Mouse (Mus musculus): ENCODE measurements at regions not wholly inside any gene's neighbourhood (a gene's known extent, or its start where the extent isn't known, plus 50 kb on each side); places are given as distances from the start of the nearest gene placed in this dataset.

DNA sequence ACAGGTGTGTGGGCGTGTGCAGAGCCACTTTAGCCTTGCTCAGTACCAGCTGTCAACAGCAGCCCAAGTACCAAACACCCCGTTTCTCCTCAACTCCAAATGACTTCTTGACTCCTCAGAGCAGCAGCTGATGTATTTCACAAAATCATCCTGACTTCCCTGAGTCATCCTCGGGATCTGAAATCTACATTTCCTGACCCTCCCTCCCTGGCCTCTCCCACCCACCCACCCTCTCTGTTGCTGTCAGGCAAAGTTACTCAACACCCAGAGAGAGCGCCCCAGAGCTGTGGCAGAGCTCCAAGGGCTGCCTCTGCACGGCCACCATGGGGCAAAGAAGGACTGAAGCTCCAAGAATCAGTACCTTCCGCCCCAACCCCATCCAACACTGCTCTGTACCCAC is 83.5 kb upstream of the Cyp1b1 start:
- Histone ChIP-seq H3K4me2 (ENCODE audit: low read length) (no peak overlapping the region), H3K36me3 (ENCODE audit: control insufficient read depth, insufficient read depth) (no peaks in the 10 kb centered on the region), H3K27me3 (replicated peaks; ENCODE audit: control insufficient read depth, insufficient read depth, low read length) (no peaks in the 10 kb centered on the region), H3K9me3 (ENCODE audit: control insufficient read depth, low read length) (no peaks in the 10 kb centered on the region), H3K27ac (ENCODE audit: low read length) (no peak overlapping the region), H3K4me3 (replicated peaks; ENCODE audit: low read length) (no peak overlapping the region), H3K4me1 (replicated peaks; ENCODE audit: control insufficient read depth, insufficient read depth, low read length) (no peaks in the 10 kb centered on the region), H3K9ac (replicated peaks; ENCODE audit: low read depth, low read length) (no peak overlapping the region)
- WGBS = 85% methylated on average over 6 of the region's 6 CpGs
- ATAC-seq = no peak

DNA sequence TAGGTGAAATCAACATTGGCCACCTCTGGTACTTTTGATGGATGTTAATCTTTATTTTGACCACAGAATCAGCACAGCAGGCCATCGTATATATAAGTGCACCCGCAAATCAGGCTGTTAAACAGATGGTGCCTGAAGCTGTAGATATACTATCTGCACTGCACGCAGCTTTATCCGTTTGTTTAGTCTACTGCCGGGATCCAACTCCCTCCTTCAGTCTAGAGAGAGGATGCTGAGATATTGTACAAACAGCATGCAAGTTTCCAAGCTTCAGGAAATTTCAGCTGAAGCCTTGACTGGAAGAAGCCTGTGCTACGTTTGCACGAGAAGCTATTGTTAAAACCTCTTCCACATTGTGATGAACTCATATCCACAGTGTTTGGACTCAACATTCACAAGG is 75.3 kb upstream of the Cyp1b1 start:
- no peaks in the 10 kb centered on the region for H3K9me3 ChIP-seq (ENCODE audit: control insufficient read depth, low read length)
- no peak overlapping the region for H3K4me3 ChIP-seq (replicated peaks; ENCODE audit: low read length)
- no peak overlapping the region for H3K27ac ChIP-seq (ENCODE audit: low read length)
- H3K4me2 ChIP-seq (ENCODE audit: low read length) = no peak overlapping the region
- no peaks in the 10 kb centered on the region for H3K27me3 ChIP-seq (replicated peaks; ENCODE audit: control insufficient read depth, insufficient read depth, low read length)
- ATAC-seq = no peak
- 71% methylated on average over 7 of the region's 7 CpGs for WGBS
- no peaks in the 10 kb centered on the region for H3K36me3 ChIP-seq (ENCODE audit: control insufficient read depth, insufficient read depth)
- H3K4me1 ChIP-seq (replicated peaks; ENCODE audit: control insufficient read depth, insufficient read depth, low read length) = no peaks in the 10 kb centered on the region
- H3K9ac ChIP-seq (replicated peaks; ENCODE audit: low read depth, low read length) = no peak overlapping the region

DNA sequence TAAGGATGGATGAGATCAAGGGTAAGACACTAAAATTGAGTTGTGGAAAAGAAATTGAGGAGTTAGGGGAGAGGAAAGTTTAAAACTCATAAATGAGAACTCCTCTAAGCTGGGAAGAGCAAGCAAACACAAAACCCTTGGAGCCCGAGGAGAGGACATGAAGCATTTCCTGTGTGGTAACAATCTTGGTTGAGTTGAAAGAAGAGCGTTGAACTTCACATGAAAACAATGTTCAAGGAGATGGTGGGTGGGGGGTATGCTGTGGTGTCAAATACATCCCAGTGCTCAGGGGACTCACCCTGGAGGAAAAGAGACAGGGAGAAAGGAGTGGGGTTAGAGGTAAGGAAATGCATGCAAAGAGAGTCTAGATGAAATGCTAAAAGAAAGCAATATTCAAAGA is 72.3 kb upstream of the Cyp1b1 start:
- no peak overlapping the region for H3K9ac ChIP-seq (replicated peaks; ENCODE audit: low read depth, low read length)
- WGBS = 94% methylated on average over 2 of the region's 2 CpGs
- H3K4me2 ChIP-seq (ENCODE audit: low read length) = no peak overlapping the region
- no peaks in the 10 kb centered on the region for H3K36me3 ChIP-seq (ENCODE audit: control insufficient read depth, insufficient read depth)
- H3K27me3 ChIP-seq (replicated peaks; ENCODE audit: control insufficient read depth, insufficient read depth, low read length) = no peaks in the 10 kb centered on the region
- H3K4me3 ChIP-seq (replicated peaks; ENCODE audit: low read length) = no peak overlapping the region
- ATAC-seq = no peak
- H3K27ac ChIP-seq (ENCODE audit: low read length) = no peak overlapping the region
- H3K4me1 ChIP-seq (replicated peaks; ENCODE audit: control insufficient read depth, insufficient read depth, low read length) = no peaks in the 10 kb centered on the region
- H3K9me3 ChIP-seq (ENCODE audit: control insufficient read depth, low read length) = no peaks in the 10 kb centered on the region

DNA sequence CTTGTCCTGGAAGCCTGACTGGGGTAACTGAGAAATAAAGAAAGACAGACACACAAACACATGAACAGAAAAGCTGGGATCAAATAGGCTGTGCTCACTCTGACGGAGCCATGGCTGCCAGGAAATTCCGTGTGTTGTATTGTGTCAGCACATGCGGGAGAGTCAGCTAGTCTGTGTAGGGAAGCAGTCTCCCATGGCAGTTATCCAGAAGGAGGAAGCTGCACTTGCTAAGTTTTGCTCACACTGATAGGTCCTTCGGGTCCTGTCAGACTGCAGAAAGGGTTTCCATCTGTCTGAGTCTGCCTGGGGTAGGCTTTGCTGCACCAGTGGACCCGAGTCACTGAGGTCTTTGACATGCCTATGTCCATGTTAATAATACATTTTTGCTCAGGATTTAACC is 71.8 kb upstream of the Cyp1b1 start:
- no peaks in the 10 kb centered on the region for H3K4me1 ChIP-seq (replicated peaks; ENCODE audit: control insufficient read depth, insufficient read depth, low read length)
- WGBS = 80% methylated on average over 5 of the region's 5 CpGs
- no peaks in the 10 kb centered on the region for H3K9me3 ChIP-seq (ENCODE audit: control insufficient read depth, low read length)
- no peak overlapping the region for H3K4me3 ChIP-seq (replicated peaks; ENCODE audit: low read length)
- no peak for ATAC-seq
- no peak overlapping the region for H3K27ac ChIP-seq (ENCODE audit: low read length)
- no peaks in the 10 kb centered on the region for H3K27me3 ChIP-seq (replicated peaks; ENCODE audit: control insufficient read depth, insufficient read depth, low read length)
- H3K36me3 ChIP-seq (ENCODE audit: control insufficient read depth, insufficient read depth) = no peaks in the 10 kb centered on the region
- H3K4me2 ChIP-seq (ENCODE audit: low read length) = no peak overlapping the region
- no peak overlapping the region for H3K9ac ChIP-seq (replicated peaks; ENCODE audit: low read depth, low read length)

DNA sequence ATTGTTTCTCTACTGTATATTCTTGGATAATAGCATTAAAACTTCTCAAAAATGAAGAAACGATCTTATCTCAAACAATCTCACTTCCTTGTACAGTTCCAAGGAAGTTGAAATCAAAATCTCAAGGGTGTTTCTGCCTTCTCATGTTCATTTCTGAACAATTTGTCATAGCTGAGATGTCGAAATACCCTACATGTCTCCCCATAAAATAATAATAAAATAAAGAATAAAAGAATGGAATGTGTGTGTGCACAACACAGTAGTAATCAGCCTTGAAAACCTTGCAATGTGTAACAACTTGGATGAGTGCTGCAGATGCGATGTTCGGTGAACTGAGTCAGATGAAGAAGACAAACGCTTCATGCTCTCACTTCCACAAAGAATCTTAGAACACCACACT is 71.4 kb upstream of the Cyp1b1 start:
- no peak for ATAC-seq
- 95% methylated on average over 5 of the region's 5 CpGs for WGBS

DNA sequence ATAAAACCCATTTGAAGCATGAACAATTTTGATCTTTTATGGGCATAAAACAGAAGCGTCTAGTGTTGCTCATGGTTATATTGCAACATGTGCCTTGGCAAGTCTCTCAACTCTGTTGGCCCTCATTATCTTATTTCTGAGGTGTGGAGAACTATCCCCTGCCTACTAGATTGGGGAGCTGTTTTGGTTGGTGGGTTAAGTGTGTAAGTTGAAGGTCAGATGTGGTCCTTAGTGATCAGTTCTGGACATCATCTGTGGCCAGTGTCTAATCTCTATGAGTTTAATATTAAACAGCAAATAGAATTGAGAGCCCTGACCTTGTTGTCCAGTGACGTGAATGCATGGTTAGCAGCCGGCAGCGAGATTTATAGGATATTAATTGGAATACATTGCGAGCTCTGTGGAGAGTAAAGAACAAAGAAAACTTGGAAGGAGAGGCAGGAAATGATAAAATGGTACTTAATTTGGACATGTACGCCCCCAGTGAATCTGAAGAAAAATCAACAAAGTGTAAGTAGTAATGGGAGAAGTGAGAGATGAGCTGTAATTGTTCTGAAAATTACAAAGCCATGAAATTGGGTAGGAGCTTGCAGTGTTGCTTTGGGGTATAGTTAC is 69.5 kb upstream of the Cyp1b1 start:
- Histone ChIP-seq H3K36me3 (ENCODE audit: control insufficient read depth, insufficient read depth) (no peaks in the 10 kb centered on the region), H3K27me3 (replicated peaks; ENCODE audit: control insufficient read depth, insufficient read depth, low read length) (no peaks in the 10 kb centered on the region), H3K4me1 (replicated peaks; ENCODE audit: control insufficient read depth, insufficient read depth, low read length) (no peaks in the 10 kb centered on the region), H3K4me3 (replicated peaks; ENCODE audit: low read length) (no peak overlapping the region), H3K27ac (ENCODE audit: low read length) (no peak overlapping the region), H3K9me3 (ENCODE audit: control insufficient read depth, low read length) (no peaks in the 10 kb centered on the region; the same call in 1 of the 2 replicates), H3K4me2 (ENCODE audit: low read length) (no peak overlapping the region), H3K9ac (replicated peaks; ENCODE audit: low read depth, low read length) (no peak overlapping the region)
- 93% methylated on average over 6 of the region's 6 CpGs for WGBS
- ATAC-seq = no peak

More for the DNA sequence above, 71.4 kb upstream of the Cyp1b1 start:
- Histone ChIP-seq H3K27me3 (replicated peaks; ENCODE audit: control insufficient read depth, insufficient read depth, low read length) (no peaks in the 10 kb centered on the region), H3K4me3 (replicated peaks; ENCODE audit: low read length) (no peak overlapping the region), H3K27ac (ENCODE audit: low read length) (no peak overlapping the region), H3K9me3 (ENCODE audit: control insufficient read depth, low read length) (no peaks in the 10 kb centered on the region), H3K36me3 (ENCODE audit: control insufficient read depth, insufficient read depth) (no peaks in the 10 kb centered on the region), H3K9ac (replicated peaks; ENCODE audit: low read depth, low read length) (no peak overlapping the region), H3K4me2 (ENCODE audit: low read length) (no peak overlapping the region), H3K4me1 (replicated peaks; ENCODE audit: control insufficient read depth, insufficient read depth, low read length) (no peaks in the 10 kb centered on the region)

DNA sequence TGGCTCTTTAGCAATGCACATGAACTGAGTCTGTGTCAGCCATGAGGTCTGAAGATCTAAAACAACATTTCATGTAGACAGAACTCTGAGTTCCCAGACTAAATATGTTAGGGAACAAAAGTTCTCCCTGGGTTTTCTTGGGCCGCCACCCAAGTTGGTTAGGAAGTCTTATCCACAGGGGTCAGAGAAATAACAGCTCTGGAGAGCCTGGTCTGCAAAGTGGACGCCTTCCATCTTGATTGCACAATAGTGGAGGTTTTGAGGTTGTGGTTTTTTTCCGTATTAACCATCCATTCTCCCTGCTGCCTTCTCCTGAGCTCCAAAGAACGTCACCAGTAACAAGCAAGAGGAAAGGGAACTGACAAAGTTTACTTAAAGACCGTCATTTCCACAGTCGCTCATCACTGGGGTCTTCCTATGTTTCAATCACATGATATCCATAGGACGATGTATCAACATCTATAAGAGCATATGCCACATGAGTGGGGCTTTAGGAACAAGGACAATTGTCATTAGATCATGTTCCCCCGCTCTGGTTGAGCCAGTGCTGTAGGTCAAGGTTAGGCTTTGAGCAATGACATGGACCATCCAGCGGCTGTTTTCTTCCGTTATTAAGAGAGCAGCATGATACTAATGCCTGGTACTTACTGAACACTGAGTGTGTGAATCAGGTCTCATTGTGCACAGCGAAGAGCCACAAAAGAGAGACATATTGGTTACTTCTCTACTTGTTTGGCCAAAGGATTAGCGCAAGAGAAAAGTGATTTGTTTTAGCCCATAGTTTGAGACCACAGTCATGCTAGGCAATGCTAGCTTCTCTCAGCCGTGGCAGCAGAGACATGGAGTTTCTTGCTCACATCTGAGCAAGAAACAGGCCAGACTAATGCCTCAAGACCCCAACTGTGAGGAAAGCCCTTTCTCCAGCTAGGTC is 67.1 kb upstream of the Cyp1b1 start:
- no peaks in the 10 kb centered on the region for H3K4me1 ChIP-seq (replicated peaks; ENCODE audit: control insufficient read depth, insufficient read depth, low read length)
- no peak overlapping the region for H3K27ac ChIP-seq (ENCODE audit: low read length)
- no peaks in the 10 kb centered on the region for H3K27me3 ChIP-seq (replicated peaks; ENCODE audit: control insufficient read depth, insufficient read depth, low read length)
- WGBS = 92% methylated on average over 13 of the region's 13 CpGs
- no peaks in the 10 kb centered on the region for H3K36me3 ChIP-seq (ENCODE audit: control insufficient read depth, insufficient read depth)
- no peak overlapping the region for H3K9ac ChIP-seq (replicated peaks; ENCODE audit: low read depth, low read length)
- H3K4me2 ChIP-seq (ENCODE audit: low read length) = no peak overlapping the region
- H3K9me3 ChIP-seq (ENCODE audit: control insufficient read depth, low read length) = no peaks in the 10 kb centered on the region; the same call in 1 of the 2 replicates
- no peak for ATAC-seq
- no peak overlapping the region for H3K4me3 ChIP-seq (replicated peaks; ENCODE audit: low read length)

DNA sequence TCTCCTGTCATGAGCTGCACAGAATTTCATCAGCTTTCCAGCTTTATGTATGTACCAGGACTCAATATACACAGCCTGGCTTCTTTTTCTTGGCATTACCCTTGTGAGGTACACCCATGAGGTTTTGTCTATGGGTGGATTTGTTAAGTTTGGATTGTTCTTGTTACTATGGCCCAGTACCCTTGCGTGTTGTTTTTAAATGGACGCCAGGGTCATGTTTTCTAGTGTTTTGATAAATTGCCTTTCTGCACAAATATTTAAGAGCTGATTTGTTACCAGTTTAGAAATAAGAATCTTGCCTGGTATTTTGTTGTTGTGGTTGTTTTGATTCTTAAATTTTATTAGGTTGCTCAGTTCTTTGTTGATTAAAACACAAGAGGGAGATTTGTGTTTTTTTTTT is 66.4 kb upstream of the Cyp1b1 start:
- Histone ChIP-seq H3K4me2 (ENCODE audit: low read length) (no peak overlapping the region), H3K27me3 (replicated peaks; ENCODE audit: control insufficient read depth, insufficient read depth, low read length) (no peaks in the 10 kb centered on the region), H3K9me3 (ENCODE audit: control insufficient read depth, low read length) (no peaks in the 10 kb centered on the region; the same call in 1 of the 2 replicates), H3K4me3 (replicated peaks; ENCODE audit: low read length) (no peak overlapping the region), H3K27ac (ENCODE audit: low read length) (no peak overlapping the region), H3K36me3 (ENCODE audit: control insufficient read depth, insufficient read depth) (no peaks in the 10 kb centered on the region), H3K9ac (replicated peaks; ENCODE audit: low read depth, low read length) (no peak overlapping the region), H3K4me1 (replicated peaks; ENCODE audit: control insufficient read depth, insufficient read depth, low read length) (no peaks in the 10 kb centered on the region)
- no peak for ATAC-seq
- WGBS = 94% methylated on average over 2 of the region's 2 CpGs

DNA sequence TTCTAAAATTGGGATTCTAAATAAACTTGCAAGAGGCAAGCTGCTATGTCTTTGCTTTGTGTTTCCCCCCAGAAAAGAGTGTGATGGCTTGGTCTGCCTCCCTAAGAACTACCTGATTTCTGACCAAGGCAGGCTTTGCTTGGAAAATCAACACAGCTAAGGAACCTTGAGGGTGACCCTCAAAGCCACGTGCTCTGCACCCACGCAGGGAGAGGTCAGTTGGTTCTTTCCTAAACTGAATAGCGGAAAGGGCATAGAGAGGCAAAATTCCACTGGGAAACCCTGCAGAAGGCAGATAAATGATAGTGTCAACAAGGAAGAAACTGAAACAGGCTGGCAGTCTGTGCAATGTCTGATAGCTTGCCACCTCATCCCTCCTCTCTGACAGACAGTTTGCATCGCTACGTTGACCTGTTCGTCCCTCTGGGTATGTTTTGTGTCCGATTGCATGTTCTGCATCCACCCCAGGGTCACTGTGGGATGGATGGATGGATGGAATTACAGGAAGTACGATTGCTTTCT is 63.1 kb upstream of the Cyp1b1 start:
- no peaks in the 10 kb centered on the region for H3K36me3 ChIP-seq (ENCODE audit: control insufficient read depth, insufficient read depth)
- H3K9me3 ChIP-seq (ENCODE audit: control insufficient read depth, low read length) = no peaks in the 10 kb centered on the region; the same call in 1 of the 2 replicates
- H3K27me3 ChIP-seq (replicated peaks; ENCODE audit: control insufficient read depth, insufficient read depth, low read length) = no peaks in the 10 kb centered on the region; the same call in 1 of the 2 replicates
- H3K9ac ChIP-seq (replicated peaks; ENCODE audit: low read depth, low read length) = no peak overlapping the region
- H3K27ac ChIP-seq (ENCODE audit: low read length) = no peak overlapping the region
- H3K4me1 ChIP-seq (replicated peaks; ENCODE audit: control insufficient read depth, insufficient read depth, low read length) = no peaks in the 10 kb centered on the region
- 89% methylated on average over 8 of the region's 8 CpGs for WGBS
- H3K4me2 ChIP-seq (ENCODE audit: low read length) = no peak overlapping the region
- ATAC-seq = no peak
- H3K4me3 ChIP-seq (replicated peaks; ENCODE audit: low read length) = no peak overlapping the region

Measured in forebrain, embryonic 16.5 days (tissue).